Mouse (Mus musculus) T-helper 2 cell (primary cell): ENCODE data around the gene H2-M10.6.
"Not testable (repeated sequence)": the region's sequence is repeated elsewhere in the genome, so short reads cannot be mapped to it uniquely, and the experiment has no call there.

Experiments used
- in situ Hi-C: fragments of 300-600 bp; cut with MboI, MseI; formaldehyde crosslinking; loops from one replicate; pipeline ENCODE4 v1.15.1; 2025; ENCODE audit warnings: high pct_unique_total_duplicates

The H2-M10.6 gene

GRCm38 (mm10) chr17:36811871-36812270 lies at the start of gene H2-M10.6:
Gene H2-M10.6, plus strand, starts transcription at chr17:36812171.
- in situ Hi-C loops, result no loop called here

GRCm38 (mm10) chr17:36763816-36764215 lies 48.2 kb upstream of the H2-M10.6 start:
- in situ Hi-C loops, result no loop called here

- in situ Hi-C loops, result not testable (repeated sequence)
Measured at GRCm38 (mm10) chr17:36764244-36764643, 47.7 kb upstream of the H2-M10.6 start.

GRCm38 (mm10) chr17:36765403-36765802 lies 46.6 kb upstream of the H2-M10.6 start:
- in situ Hi-C loops, result not testable (repeated sequence)

GRCm38 (mm10) chr17:36772610-36773009 lies 39.4 kb upstream of the H2-M10.6 start, which contains the start of gene H2-M10.5:
Gene H2-M10.5, plus strand, starts transcription at chr17:36772910.
- in situ Hi-C loops, result not testable (repeated sequence)

GRCm38 (mm10) chr17:36781533-36781932 lies 30.4 kb upstream of the H2-M10.6 start:
- in situ Hi-C loops, result no loop called here

GRCm38 (mm10) chr17:36786483-36786886 lies 25.5 kb upstream of the H2-M10.6 start:
- in situ Hi-C loops, result loop anchor here (5.0 kb wide), 1 partner anchor 429 kb away; no protein-coding TSS in a partner anchor

- in situ Hi-C loops, result loop anchor here (5.0 kb wide), 1 partner anchor 431 kb away; no protein-coding TSS in a partner anchor
Measured at GRCm38 (mm10) chr17:36788351-36788750, 23.6 kb upstream of the H2-M10.6 start.

GRCm38 (mm10) chr17:36788801-36789200 lies 23.2 kb upstream of the H2-M10.6 start:
- in situ Hi-C loops, result loop anchor here (5.0 kb wide), 1 partner anchor 432 kb away; no protein-coding TSS in a partner anchor

GRCm38 (mm10) chr17:36799493-36799892 lies 12.5 kb upstream of the H2-M10.6 start:
- in situ Hi-C loops, result no loop called here

- in situ Hi-C loops, result not testable (repeated sequence)
Measured at GRCm38 (mm10) chr17:36799921-36800462, 12.0 kb upstream of the H2-M10.6 start.

GRCm38 (mm10) chr17:36824005-36824404 lies 12.0 kb downstream of the H2-M10.6 start:
- in situ Hi-C loops, result no loop called here

- in situ Hi-C loops, result no loop called here
Measured at GRCm38 (mm10) chr17:36825525-36825924, 13.6 kb downstream of the H2-M10.6 start.

- in situ Hi-C loops, result not testable (repeated sequence)
Measured at GRCm38 (mm10) chr17:36826002-36826401, 14.0 kb downstream of the H2-M10.6 start.

- in situ Hi-C loops, result no loop called here
Measured at GRCm38 (mm10) chr17:36828488-36828887, 16.5 kb downstream of the H2-M10.6 start.

GRCm38 (mm10) chr17:36830470-36830869 lies 18.5 kb downstream of the H2-M10.6 start:
- in situ Hi-C loops, result no loop called here

GRCm38 (mm10) chr17:36832694-36833093 lies 20.7 kb downstream of the H2-M10.6 start:
- in situ Hi-C loops, result no loop called here

- in situ Hi-C loops, result no loop called here
Measured at GRCm38 (mm10) chr17:36835591-36836426, 23.8 kb downstream of the H2-M10.6 start.

GRCm38 (mm10) chr17:36836427-36836812 lies 24.4 kb downstream of the H2-M10.6 start:
- in situ Hi-C loops, result no loop called here

GRCm38 (mm10) chr17:36836874-36837647 lies 25.1 kb downstream of the H2-M10.6 start, which contains the start of gene Trim26:
Gene Trim26, plus strand, starts transcription at chr17:36837134.
- in situ Hi-C loops, result no loop called here

GRCm38 (mm10) chr17:36839001-36839400 lies 27.0 kb downstream of the H2-M10.6 start:
- in situ Hi-C loops, result no loop called here

- in situ Hi-C loops, result no loop called here
Measured at GRCm38 (mm10) chr17:36839931-36840330, 28.0 kb downstream of the H2-M10.6 start.
